Mouse (Mus musculus): Measurements from ENCODE around the gene Zfp26.

Gene Zfp26

GRCm38 (mm10) chr9:20459377-20460317 lies at the start of gene Zfp26:
Gene Zfp26, minus strand, starts transcription at chr9:20460162.
- peak; percentile 91 for DNase-seq (ENCODE audit: low read depth)

GRCm38 (mm10) chr9:20509676-20510075 lies 49.7 kb upstream of the Zfp26 start:
- DNase-seq (ENCODE audit: low read depth) = no peak

GRCm38 (mm10) chr9:20504801-20505200 lies 44.8 kb upstream of the Zfp26 start:
- DNase-seq (ENCODE audit: low read depth) = no peak

- peak; percentile 66 for DNase-seq (ENCODE audit: low read depth)
Measured at GRCm38 (mm10) chr9:20493281-20493680, 33.3 kb upstream of the Zfp26 start.

GRCm38 (mm10) chr9:20492527-20493233 lies 32.7 kb upstream of the Zfp26 start, which contains the start of gene Zfp426:
Gene Zfp426, minus strand, starts transcription at chr9:20492746.
- DNase-seq (ENCODE audit: low read depth) = peak; percentile 96

- DNase-seq (ENCODE audit: low read depth) = no peak
Measured at GRCm38 (mm10) chr9:20491858-20492526, 32.0 kb upstream of the Zfp26 start.

GRCm38 (mm10) chr9:20489536-20489935 lies 29.6 kb upstream of the Zfp26 start:
- DNase-seq (ENCODE audit: low read depth) = no peak

- DNase-seq (ENCODE audit: low read depth) = no peak
Measured at GRCm38 (mm10) chr9:20479396-20479795, 19.4 kb upstream of the Zfp26 start.

- no peak for DNase-seq (ENCODE audit: low read depth)
Measured at GRCm38 (mm10) chr9:20476632-20477031, 16.7 kb upstream of the Zfp26 start.

- DNase-seq (ENCODE audit: low read depth) = peak; percentile 89
Measured at GRCm38 (mm10) chr9:20466761-20467442, 6.9 kb upstream of the Zfp26 start.

- no peak for DNase-seq (ENCODE audit: low read depth)
Measured at GRCm38 (mm10) chr9:20453647-20454046, 6.3 kb downstream of the Zfp26 start.

GRCm38 (mm10) chr9:20451493-20451892 lies 8.5 kb downstream of the Zfp26 start:
- DNase-seq (ENCODE audit: low read depth) = no peak

GRCm38 (mm10) chr9:20443183-20443783 lies 16.7 kb downstream of the Zfp26 start:
- DNase-seq (ENCODE audit: low read depth) = no peak

- DNase-seq (ENCODE audit: low read depth) = no peak
Measured at GRCm38 (mm10) chr9:20430004-20430403, 30.0 kb downstream of the Zfp26 start.

GRCm38 (mm10) chr9:20411460-20411859 lies 48.5 kb downstream of the Zfp26 start:
- DNase-seq (ENCODE audit: low read depth) = no peak

- DNase-seq (ENCODE audit: low read depth) = no peak
Measured at GRCm38 (mm10) chr9:20409319-20409718, 50.6 kb downstream of the Zfp26 start.

GRCm38 (mm10) chr9:20385343-20385703 lies 74.6 kb downstream of the Zfp26 start:
- no peak for DNase-seq (ENCODE audit: low read depth)

GRCm38 (mm10) chr9:20384532-20385342 lies 75.2 kb downstream of the Zfp26 start, which contains the start of gene Zfp560:
Gene Zfp560, minus strand, starts transcription at chr9:20385177.
- peak; percentile 96 for DNase-seq (ENCODE audit: low read depth)

- no peak for DNase-seq (ENCODE audit: low read depth)
Measured at GRCm38 (mm10) chr9:20383659-20384058, 76.3 kb downstream of the Zfp26 start.
